Mouse (Mus musculus): ENCODE data around the gene Psmd9.

Psmd9 gene

GRCm38 (mm10) chr5:123297830-123298229, 128.6 kb downstream of the Psmd9 start:
- no peak for DNase-seq (ENCODE audit: low read depth, low spot score)

- DNase-seq (ENCODE audit: low read depth, low spot score) = no peak
Measured at GRCm38 (mm10) chr5:123298526-123298925, 129.3 kb downstream of the Psmd9 start.
